Mouse (Mus musculus) kidney, adult 8-10 months (tissue): ENCODE results near the gene Tk1.
A peak's percentile ranks its signal among the peaks of the same experiment; 100 is the strongest.
"Not testable (repeated sequence)": the region's sequence is repeated elsewhere in the genome, so short reads cannot be mapped to it uniquely, and the experiment has no call there.

Experiments used
- DNase-seq, 2 experiments: peaks; one replicate each; pipeline ENCODE4 v3.0.0; 2022

Tk1 gene

GRCm38 (mm10) chr11:117820173-117820572 is 5.7 kb downstream of the Tk1 start:
- no peak for DNase-seq

- no peak for DNase-seq
Observed at GRCm38 (mm10) chr11:117819095-117819494, 6.8 kb downstream of the Tk1 start.

GRCm38 (mm10) chr11:117816389-117816996 is 9.4 kb downstream of the Tk1 start:
- DNase-seq: no peak

DNA sequence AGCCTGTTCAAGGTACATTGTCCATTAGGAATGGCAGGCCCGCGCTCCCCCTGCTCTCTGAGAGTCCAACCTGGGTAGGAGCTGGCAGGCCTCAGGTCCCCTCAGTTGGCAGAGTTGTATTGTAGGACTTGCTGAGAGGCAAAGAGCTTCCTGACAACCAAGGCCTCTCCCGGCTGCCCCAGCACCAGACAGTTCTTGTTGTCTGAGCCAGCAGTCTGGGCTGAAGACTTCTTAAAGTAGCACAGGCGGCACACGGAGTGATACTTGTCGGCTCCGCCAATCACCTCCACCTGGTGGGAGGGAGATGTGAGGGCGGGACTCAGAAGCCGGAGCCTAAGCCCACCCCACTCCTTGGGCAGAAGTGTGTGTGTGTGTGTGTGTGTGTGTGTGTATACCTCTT is 10.0 kb downstream of the Tk1 start:
- not testable (repeated sequence) for DNase-seq

DNA sequence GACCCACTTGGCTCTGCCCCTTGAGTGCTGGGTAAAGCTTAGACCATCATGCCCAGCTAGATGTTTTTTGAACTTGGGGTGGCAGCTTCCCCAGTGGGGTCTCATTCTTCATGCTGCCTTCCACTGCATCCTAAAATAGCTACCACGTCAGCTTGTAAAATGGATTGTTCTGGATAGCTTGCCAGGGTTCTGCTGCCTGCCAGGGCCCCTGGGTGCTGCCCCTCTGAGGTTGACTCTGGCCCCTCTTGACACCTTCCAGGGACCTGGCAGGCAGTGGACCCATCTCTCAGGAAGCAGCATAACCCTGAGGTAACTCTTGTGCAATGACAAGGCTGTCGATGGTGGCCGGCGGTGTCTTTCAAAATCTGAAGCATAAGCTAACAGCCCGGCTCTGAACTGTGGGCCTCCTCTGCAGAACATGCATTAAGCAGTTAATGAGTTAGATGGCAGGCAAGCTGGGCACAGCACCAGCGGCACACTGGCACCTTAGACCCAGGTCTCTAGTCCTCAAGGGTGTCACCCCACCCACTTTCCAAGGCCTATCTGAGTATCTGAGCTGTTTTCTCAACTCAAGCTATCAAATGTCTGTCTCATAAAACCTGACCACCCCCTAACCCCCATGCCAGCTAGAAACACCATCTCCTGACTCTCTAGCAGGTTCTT is 11.1 kb downstream of the Tk1 start:
- DNase-seq: no peak

DNA sequence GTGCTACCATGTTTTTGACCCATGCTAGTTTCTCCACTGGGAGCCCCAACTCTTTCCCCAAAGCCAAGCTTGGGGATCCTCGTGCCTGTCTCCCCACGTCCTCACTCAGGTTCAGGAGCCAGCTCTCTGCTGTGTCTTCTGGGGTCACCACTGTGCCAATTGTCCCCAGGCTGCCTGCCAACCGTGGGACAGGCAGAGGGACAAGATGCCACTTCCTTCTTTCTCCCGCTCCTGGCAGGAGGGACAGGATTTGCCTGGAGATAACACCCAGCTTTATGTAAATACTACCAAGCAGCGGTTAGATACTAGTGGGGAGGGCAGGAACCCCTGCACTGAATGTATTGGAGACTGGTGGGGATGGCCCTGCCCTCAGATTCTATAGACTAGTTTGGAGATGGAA is 12.0 kb downstream of the Tk1 start:
- DNase-seq: no peak

- DNase-seq: peak; percentile 91 to 93
Observed at GRCm38 (mm10) chr11:117810401-117811046, 15.4 kb downstream of the Tk1 start.

- peak; percentile 57 to 75 for DNase-seq
Observed at GRCm38 (mm10) chr11:117809407-117810311, 16.2 kb downstream of the Tk1 start, which contains the start of the genes Gm20708 and Syngr2. Gene Gm20708 (plus strand): TSS chr11:117809668. Gene Syngr2 (plus strand): TSS chr11:117809668.

GRCm38 (mm10) chr11:117806781-117807180 is 19.1 kb downstream of the Tk1 start:
- DNase-seq: no peak

DNA sequence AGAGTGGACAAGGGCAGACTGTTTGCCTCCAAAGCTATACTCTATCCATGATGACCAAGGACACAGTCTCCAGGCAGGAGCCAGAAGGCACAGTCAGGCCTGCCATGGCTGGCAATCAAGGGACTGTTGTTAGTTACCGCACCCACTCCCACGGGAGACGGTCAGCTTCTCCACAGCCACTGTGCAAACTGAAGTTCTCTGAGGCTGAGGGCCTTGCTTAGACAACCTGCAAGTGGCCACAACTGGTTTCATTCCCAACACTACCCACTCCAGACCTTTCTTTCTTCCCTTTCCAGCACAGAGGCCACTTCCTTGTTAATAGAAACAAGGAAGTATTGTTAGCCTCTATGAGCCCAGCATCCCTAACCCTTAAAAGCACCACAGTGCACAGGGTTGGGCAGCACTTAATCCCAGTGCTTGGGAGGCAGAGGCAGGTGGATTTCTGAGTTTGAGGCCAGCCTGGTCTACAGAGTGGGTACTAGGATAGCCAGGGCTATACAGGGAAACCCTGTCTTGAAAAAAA is 22.7 kb downstream of the Tk1 start:
- no peak for DNase-seq

DNA sequence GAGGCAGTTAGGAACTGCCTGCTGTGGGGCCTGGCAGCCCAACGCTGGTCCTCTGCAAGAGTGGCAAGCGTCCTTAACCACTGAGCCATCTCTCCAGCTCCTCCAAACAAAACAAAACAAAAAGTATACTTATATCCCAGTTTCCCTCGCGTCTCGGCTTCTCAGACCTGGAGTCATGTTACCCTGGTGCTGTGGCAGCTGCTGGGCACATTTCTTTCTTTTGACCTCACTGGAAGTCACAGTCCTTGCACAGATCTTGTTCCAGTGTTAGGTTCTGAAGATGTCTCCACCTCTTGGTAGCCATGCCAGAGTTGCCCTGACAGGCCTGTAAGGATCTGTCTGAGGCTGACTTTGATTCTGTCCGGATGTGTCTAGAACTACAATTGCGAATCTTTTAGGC is 24.2 kb downstream of the Tk1 start:
- no peak for DNase-seq

DNA sequence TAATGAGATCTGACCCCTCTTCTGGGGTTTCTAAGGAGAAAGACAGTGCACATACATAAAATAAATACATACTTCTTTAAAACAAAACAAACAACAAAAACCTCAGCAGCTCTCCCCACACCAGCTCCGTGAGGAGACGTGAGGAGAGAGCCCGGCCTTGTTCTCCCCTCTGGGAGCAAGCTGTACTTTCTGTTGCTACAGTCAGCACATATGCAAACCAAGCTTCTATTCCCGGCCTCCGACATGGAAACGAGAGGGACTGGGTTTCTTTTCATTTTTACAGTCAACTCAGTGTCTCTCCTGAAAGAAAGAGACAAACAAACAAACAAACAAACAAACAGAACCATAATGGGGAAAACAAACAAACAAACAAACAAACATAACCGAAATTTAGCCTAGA is 25.9 kb downstream of the Tk1 start:
- no peak for DNase-seq

DNA sequence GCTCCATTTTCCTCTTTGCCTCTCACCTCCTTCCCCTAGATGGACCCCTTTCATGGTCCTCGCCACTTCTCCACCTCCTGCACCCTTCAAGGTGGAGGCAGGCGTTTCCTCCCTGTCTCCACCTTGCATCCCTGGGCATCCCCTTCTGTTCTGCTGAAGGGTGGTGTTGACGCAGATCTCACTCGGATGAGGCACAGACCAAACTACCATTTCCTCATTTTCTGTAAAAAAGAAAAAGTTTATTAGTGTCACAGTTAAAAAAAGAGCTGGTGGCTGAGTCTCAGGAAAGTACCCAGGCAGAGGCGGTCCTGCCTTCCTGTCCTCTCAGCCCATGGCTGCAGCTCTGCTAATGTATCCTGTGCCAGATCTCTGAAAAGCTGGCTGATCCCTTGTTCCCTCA is 26.7 kb downstream of the Tk1 start:
- DNase-seq: no peak

DNA sequence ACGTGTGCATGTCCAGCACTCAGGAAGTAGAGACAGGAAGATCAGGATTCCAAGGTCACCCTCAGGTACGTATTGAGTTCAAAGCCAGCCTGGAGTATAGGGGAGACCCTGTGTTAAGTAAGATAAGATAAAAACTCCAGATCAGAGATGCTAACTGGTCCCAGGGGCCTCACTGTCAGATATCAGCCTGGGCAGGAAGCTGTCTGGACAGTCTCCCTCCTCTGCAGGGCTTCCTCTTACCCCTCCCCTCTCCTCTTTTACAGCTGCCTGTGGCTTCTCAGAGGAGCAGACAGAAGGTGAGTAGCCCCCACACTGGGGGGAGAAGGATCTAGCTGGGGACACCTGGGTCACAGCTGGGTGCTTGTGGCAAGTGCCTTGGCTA is 27.7 kb downstream of the Tk1 start:
- no peak for DNase-seq

GRCm38 (mm10) chr11:117797511-117798159 is 28.3 kb downstream of the Tk1 start, which contains the start of gene 6030468B19Rik:
Gene 6030468B19Rik (plus strand): TSS chr11:117797660.
- DNase-seq: no peak

DNA sequence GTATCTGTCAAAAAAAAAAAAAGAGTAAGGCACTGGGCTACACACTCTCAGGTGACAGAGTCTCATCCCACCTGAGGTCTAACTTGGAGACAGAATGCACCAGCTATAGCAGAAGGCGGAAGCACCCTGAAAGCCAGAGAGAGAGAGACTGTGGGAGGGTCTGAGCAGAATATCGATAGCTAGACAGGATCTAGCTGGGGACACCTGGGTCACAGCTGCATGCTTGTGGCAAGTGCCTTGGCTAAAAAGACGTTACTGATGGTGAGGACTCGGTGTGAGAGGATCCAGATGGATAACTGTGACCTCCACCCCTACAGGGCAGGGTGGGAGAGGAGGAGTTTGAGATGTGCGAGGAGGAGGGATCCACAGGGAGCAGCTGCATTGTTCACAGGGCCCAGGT is 28.9 kb downstream of the Tk1 start:
- DNase-seq: no peak

GRCm38 (mm10) chr11:117794035-117794551 is 31.8 kb downstream of the Tk1 start:
- DNase-seq: no peak

DNA sequence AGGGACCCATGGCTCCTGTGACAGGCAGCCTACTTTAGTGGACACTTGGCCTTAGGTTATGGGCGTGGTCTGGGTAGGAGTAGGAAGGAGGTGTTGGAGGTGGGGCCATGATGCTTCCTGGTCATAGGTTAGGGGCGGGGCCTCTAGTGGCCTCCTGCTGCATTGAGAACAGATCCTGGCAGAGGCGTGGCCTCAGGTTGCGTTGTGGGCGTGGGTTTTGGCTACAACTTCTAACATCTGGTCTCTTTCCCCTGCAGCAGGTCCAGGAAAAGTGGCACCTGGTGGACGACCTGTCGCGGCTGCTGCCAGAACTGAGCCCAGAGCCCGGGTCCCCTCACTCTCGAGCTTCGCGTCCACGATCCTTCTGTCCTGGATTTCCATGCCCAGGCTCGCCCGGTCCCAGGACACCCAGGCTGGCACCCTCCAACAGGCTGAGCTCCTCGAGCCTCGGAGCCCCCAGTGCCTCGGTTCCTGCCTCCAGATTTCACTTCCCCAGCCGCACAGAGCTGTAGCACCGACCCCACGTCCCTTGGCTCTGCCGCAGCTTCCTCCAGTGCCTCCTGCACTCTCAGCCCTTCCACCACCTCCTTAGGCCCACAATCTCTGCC is 33.5 kb downstream of the Tk1 start:
- DNase-seq: peak; percentile 86 to 93

DNA sequence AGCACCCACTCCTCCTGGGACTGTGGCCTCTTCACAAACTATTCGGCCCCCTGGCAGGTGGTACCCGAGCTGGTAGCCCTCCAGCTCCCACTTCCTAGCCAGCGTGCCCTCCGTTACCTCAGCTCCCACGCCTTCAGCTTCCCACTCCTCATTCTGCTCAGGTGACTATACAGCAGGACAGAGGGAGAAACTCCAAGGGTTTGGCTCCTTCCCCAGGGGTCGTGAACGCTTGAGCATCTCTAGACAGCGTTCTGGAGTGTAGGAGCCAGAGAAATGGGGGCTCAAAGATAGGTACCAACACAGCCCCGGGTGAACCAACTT is 34.5 kb downstream of the Tk1 start:
- no peak for DNase-seq

- peak in 1 of 2 experiments; percentile 46 for DNase-seq
Observed at GRCm38 (mm10) chr11:117790703-117791440, 35.0 kb downstream of the Tk1 start.

DNA sequence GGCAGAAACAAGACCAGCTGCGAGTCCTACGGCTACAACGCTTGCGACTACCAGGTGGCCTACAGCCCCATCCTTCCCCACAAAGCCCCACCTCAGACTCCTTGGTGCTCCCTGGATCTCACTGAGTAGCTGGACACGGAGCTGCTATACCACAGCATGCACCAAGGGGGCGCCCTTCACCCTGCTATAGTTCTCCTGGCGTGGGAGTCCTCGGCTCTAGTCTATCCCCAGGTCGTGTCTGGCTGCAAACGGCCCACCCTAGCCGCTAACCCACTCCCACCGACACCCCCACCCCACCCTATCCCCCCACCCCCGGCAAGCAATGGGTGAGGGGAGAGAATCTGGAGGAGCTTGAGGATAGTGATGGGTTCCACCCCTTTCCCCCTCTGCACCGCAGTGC is 35.6 kb downstream of the Tk1 start:
- peak; percentile 64 to 71 for DNase-seq
